Mouse (Mus musculus) retina, adult 2 months (tissue): ENCODE measurements around the gene Cnmd.

ENCODE experiments used
- DNase-seq: peaks from one replicate; pipeline ENCODE4 v3.0.0-alpha.2; 2012; ENCODE audit warnings: low read depth, low spot score

Cnmd gene

DNA sequence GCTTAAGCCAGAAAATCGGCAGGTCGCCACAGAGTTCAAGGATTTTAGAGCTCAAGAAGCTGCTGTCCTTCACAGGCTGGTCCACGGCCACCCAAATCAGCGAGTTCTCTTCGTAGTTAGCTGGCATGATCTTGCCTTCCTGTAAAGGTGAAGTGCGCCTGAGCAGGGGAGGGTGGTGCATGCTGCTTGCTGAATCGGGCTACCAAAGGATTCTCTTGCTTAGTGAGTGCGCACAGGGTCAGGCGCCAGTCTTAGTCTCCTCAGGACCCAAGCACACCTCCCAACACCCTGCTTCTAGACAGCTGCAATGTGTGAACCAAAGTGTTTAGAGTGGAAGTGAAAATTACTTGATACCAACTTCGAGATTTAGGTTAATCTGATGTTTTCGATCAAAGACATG, 16.6 kb downstream of the Cnmd start:
- no peak for DNase-seq

DNA sequence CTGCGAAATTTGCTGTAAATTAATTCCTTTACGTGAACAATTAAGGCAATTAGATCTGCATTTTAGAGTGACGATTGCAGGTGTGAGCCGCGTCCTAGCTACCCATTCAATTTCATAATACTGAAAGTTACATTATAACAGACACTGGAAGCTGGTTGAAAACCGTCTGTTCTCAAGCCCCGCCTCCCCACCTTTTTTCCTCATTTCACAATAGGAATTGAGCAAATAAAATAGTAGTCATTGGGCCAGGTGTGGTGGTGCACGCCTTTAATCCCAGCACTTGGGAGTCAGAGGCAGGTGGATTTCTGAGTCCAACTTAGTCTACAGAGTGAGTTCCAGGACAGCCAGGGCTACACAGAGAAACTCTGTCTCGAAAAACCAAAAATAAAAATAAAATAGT, 19.9 kb downstream of the Cnmd start:
- no peak for DNase-seq

DNA sequence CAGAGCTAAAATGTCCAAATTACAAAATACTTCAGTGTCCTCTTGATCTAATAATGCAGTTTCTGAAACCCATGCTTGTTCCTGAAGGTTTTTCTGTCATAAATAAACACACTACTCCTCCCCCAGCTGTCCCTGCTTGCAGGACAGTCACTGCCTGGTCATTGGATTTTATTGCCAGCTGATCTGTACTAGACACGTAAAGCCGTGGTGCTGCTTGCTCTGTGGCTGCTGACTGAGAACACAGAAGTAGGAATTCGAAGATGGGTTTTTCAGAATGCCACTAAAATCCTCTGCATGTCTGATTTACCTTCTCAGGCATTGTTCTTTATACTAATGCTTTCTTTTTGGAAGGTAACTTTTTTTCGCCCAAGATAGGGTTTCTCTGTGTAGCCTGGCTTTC, 25.2 kb downstream of the Cnmd start:
- no peak for DNase-seq

DNA sequence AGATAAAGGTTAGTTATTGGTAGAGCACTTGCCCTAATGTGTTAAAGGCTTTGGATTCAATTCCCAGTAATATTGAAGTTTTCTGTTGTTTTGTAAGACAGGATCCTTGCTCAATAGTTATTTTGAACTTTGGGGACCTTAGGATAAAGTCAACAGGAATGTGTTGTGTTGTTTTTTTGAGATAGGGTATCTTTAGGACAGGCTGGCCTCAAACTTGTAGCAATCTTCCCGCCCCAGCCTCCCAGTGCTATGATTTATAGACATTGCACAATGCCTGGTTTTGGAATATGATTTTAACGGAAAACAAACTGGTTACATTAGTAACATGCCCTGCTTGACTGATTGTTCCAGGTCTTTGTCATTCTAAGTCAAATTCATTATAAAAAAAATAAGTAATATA, 28.8 kb downstream of the Cnmd start:
- DNase-seq: no peak

DNA sequence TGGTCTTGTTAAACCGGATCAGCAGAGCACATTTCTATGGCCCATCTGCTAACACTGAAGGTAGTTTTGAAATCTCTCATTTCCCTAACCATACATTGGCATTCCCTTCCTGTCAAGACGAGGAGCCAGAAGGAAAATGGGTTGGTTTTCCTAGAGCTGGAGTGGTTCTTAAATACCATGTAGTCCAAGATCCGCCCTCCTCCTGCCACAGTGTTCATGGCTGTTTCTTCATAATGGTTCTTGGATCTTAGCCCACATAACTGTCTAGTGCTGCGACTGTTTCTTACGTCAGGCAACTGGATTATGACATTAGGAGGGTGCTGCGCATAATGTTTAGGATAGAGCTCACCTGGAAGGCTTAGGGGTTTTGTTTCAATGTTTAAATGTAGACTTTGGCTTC, 29.6 kb downstream of the Cnmd start:
- no peak for DNase-seq

DNA sequence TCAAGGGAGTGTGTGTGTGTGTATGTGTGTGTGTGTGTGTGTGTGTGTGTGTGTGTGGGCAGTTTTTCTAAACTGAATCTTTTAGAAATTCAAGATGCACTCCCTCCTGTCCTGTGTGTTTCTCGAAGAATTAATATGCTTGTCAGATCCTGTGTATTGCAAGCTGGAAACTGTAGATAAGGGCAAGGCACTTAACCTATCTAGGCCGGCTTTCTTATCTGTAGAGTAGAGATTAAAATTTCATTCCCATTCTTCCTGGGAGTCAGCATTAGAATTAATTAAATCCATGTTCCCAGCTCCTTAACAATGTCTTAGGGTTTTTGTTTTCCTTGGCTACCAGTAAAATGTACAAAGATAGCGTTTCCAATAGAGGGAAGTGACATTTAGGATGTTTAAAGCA, 40.8 kb downstream of the Cnmd start:
- DNase-seq: no peak

DNA sequence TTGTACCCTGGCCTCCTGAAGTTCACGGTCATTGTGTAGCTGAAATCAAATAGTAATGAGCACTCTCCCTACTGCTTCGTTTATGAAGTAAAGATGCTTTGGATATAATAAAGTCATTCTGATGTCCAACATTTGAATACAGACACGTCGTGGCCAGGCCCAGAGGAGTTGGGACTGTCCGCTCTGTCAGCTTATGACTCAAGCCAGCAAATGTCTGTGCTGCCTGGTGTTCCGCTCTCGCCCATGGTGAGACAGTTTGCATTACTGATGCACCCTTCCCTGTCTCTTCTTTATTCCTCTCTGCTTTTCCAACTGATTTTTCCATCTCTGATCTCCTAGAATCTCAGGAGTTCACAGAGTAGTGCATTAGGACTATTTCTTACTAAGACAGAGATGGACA, 42.2 kb downstream of the Cnmd start:
- DNase-seq: no peak

DNA sequence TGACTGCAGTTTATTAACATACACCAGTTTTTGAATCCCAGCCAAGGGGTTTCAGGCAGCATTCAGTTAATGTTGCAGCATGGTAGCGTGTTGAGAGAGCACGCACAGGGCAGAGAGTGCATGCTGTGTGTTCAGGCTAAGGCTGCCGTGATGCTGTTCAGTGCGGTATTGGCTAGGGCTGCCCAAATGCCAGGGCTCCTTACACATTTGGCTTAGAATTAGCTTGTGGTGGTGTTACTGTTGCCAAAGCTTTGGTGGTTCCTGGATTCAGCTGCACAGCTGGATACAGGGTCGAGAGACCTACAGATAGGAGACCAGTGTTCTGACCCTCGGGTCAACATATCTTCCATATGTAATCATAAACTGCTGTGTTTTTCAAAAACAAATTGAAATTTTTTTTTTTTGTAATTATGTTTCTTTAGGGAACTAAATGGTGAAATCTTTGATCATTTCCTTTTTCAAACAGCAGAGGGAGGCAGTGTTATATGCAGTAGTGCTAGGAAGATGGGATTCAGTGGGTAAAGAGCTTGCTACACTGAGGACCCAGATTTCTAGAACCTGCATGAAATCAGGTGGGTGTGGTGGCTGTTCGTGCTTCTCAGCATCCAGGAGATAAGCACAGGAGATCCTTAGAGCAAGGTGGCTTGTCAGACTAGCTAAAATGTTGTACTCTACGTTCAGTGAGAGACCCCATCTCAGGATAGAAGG, 44.7 kb downstream of the Cnmd start:
- peak; percentile 4 for DNase-seq

DNA sequence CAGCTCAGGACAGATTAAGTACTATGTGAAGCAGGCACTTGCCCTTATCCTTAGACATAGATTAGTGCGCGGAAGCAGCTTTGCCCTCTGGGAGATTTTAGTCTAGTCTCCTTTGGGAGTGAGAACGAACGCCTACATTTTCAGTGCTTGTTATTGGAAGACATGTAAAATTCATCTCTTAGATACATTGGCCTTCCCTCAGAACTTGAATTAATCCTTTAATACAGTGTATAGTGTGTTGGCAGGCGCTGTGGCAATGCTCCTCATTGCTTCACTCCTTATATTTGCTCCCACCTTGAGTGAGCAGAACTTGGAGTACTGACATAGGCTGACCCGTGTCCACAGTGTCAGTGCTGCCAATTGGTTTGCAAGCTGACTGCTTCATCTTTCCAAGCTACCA, 53.7 kb downstream of the Cnmd start:
- no peak for DNase-seq

DNA sequence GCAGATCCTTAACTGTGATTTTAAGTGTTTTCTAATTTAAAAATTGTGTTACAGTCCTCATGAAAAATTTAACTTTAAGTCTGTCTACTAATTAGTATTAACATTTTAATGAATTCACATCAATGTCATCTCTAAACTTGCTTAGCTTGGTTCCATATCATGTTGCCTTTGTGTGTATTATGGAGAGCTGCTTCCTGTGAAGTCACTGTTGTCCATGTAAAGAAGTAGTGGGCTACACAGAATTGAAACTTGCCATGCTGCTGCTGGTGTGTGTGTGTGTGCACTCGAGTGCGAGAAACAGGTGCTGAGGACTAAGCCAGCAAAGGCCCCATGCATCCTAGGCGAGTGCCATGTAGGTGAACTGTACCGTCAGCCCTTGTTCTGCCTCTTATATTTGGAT, 54.6 kb downstream of the Cnmd start:
- DNase-seq: no peak

DNA sequence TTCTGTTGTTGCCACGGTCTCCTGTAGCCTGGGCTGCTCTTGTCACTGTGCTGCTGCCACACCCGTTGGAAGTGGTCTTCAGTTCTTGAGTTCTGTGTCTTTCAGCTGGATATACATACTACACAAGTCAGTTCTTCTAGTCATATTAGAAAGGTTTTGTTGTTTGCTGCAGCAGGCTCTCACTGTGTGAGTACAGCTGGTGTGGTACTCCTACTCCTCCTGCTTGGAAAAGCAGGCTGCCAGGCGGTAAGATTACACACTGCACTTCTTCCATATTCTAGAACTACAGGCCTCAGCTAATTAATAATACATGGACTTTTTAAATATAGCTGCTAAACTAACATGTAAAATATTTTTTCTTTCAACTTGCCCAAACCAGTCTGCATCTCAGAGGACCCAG, 55.1 kb downstream of the Cnmd start:
- DNase-seq: no peak

DNA sequence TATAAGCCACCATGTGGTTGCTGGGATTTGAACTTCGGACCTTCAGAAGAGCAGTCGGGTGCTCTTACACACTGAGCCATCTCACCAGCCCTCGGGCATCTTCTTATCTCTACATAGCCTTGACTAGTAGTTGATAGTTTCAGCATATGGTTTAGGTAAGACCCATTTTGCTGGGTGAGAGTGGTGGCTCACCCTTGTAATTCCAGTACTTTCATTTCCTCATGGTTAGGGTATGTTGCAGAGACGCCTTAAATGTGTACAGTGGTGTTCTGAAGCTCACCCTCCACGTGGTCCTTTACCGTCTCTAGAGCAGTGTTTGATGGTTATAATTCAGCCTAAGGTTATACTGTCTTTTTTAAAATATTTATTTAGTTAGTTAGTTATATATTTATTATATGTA, 55.6 kb downstream of the Cnmd start:
- no peak for DNase-seq

DNA sequence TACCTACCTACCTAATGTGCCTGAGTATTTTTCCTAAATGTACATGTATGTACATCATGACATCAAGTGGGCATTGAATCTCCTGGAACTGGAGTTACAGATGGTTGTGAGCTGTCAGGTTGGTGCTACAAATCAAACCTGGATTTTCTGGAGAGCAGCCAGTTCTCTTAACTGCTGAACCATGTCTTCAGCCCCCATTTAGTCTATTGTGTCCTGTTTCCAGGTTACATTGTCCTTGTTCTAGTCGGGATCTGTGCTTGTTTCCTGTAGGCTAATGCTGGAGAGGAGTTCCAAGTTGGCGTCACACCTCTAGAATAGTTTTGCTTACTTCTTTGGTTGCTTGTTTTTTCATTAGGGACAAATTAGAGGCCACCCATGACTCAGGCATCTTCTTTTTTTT, 56.1 kb downstream of the Cnmd start:
- no peak for DNase-seq

DNA sequence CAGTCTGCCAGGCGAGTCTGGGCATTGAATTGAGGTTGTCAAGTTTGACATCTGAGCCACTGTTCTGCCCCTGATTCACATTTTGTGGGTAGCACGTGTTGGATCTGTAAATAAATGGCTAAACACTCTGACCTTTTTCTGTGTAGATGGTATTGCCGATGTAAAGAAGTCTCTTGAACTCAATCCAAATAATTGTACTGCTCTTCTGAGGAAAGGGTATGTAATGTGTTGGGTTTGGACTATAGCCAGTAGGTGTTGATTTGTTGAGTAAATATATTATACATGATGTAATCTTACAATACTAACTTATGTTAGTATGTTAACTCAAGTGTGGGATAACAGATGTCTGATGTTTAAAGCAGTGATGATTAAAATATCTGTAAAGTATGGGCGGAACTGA, 65.4 kb downstream of the Cnmd start:
- DNase-seq: no peak

DNA sequence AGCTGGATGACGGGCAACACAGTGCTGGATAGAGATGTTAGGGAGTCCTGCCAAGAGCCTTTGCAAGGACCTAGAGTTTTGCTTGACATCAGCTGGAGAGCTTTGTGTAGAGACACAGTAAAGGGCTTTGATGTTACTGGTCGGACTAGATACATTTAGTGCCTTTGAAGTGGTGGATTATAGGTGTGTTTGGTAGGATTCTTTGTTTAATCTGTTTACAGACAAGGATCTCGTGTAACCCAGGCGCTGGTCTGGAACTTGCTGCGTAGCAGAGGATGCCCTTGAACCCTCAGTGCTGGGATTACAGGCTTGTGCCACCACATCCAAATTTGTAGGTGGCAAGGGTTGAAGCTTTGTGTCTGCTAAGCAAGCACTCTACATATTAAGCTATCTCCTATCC, 67.9 kb downstream of the Cnmd start:
- no peak for DNase-seq

DNA sequence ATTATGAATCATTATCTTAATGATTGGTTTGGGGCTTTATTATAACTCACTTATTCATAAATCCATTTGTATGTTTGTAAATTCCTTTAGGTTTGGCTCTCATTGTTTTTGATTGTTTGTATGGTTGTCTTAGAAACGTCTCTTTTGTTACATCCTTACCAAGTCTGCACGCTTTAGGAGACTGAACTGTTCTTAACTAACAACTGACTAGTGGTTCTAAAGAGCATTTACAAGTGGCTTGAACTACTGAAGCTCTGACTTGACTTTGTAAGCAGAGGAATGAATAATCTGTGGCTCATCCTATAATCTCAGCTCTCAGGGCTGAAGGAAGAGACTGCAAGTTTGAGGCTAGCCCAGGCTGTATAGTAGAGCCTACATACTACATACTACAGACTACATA, 70.4 kb downstream of the Cnmd start:
- no peak for DNase-seq

DNA sequence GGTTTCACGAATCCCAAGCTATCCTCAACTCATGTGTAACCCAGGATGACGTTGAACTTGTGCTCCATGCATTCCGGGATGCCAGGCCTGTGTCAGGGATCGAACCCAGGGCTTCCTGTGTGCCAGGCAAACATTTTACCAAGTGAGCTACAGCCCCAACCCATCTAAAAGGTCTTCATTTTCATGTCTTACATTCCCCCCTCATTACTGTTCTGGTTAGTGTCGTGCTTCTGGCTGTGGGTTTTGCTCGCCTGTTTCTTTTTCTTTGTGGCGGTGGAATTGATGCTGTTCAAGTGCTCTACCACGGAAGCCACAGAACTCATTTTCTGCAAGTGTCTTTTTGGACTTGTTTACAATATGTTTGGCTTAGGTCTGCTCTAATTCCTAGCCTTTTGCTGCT, 71.1 kb downstream of the Cnmd start:
- no peak for DNase-seq

DNA sequence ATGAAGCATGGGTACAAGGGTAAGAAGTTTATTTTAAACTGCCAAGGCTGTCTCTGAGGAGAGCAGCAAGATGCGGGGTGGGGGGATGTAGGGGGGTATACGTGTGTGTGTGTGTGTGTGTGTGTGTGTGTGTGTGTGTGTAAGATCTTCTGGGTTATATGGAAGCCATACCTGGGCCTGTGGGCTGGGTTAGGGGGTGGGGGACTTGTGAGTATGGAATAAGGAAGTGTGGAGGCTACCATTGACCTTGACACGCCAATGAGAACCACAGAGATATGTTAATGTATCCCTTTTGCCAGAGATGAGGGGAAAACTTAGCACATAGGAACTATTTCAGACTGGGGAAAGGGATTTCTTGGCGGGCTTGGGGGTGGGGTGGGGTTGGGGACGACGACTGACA, 72.6 kb downstream of the Cnmd start:
- DNase-seq: no peak

DNA sequence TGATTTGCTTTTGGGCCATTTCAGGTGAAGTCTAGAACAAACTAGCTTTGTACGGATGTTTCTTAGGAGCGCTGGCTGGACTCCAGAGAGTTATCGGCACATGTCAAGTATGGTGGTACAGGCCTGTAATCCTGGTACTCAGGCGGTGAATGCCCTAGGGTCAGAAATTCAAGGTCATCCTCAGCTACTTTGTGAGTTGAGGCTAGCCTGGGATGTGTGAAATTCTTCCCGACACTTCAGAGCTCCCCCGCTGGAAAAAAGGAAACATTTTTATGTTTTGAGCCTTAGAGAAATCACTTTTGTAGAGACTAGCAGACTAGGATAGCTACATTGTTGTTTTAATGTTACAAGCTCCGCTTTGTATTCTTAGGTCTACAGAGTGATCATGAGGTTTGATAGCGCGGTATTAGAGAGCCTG, 73.4 kb downstream of the Cnmd start:
- no peak for DNase-seq

DNA sequence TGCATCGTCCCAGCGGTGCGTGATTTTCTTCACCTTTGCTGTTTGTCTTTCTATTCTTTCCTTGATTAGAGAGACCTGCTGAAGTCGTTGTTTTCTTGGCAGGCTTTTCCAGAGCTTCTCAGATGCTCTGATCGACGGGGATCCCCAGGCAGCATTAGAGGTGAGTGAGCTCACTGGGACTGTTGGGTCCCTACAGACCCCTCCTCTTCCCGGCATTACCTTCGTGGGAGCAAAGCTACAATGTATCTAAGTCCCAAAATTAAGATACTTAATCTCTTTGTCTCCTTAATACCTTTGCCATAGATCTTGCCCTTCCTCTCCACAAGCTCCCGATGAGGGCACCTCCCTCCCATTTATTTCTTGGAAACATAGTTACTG, 74.1 kb downstream of the Cnmd start:
- DNase-seq: peak; percentile 9
